Mouse (Mus musculus): ENCODE data around the gene Arl6. TPM values are rescaled to one million over a fixed set of nuclear protein-coding genes. Genes with fewer than 3 reads are reported as not detected.

Arl6 gene
- polyA plus RNA-seq, 1 experiment from 2014 or later, result 37.8 TPM

DNA sequence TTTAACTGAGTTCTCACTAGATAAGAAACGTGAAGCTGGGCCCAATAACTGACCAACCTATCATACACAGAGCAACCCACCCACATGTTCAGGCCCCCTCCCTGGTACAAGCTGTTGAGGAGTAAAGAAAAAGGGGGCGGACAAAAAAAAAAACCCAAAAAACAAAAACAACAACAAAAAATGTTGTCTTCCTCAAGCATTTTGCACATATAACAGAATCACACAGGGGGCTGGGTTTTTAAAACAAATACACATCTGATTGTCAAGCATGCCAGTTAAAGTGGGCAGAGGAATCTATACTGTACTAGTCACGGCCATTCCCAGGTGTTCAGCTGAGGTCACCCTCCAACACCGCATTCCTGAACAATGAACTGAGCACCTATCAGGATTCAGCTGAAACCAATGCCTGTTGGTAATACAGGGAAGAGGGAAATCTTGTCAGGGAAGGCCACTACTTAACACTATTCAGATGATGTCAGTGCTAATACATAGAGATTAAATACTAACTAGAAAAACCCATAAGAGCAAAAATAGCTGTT lies 53.4 kb downstream of the Arl6 start:
- Histone ChIP-seq H3K4me2 (replicated peaks) (no peak overlapping the region), H3K4me1 (peaks cover 13% of the 10 kb centered on the region), H3K36me3 (no peaks in the 10 kb centered on the region), H3K27me3 (no peaks in the 10 kb centered on the region), H3K9me3 (no peaks in the 10 kb centered on the region), H3K9ac (no peak overlapping the region), H3K27ac (no peak overlapping the region), H3K4me3 (no peak overlapping the region)
- WGBS, result 77% methylated on average over 4 of the region's 4 CpGs
- no peak for ATAC-seq (ENCODE audit: insufficient number of reproducible peaks, insufficient read depth, low FRiP score, low TSS enrichment)

DNA sequence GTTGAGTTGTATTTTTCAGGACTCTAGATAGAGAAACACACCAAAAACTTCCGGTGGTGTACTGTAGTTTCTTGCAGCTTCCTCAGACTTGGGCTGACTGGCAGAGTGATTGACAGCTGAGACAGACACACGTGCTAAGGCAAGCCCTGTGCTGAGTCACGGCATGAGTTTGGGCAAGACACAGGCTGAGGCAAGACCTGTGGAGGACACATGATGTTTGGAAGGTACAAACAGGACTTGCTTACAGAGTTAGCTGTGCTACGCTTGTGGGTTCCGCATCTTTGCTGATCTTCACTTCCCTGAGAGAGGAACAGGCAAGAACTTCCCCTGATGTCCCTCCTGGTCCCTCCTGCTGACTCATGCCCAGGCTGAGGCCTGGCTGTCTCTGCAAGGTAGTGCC lies 55.7 kb downstream of the Arl6 start:
- Histone ChIP-seq H3K4me2 (replicated peaks) (no peak overlapping the region), H3K4me3 (no peak overlapping the region), H3K36me3 (no peaks in the 10 kb centered on the region), H3K9ac (no peak overlapping the region), H3K4me1 (peaks cover 10% of the 10 kb centered on the region), H3K27me3 (no peaks in the 10 kb centered on the region), H3K27ac (no peak overlapping the region), H3K9me3 (no peaks in the 10 kb centered on the region)
- 80% methylated on average over 5 of the region's 5 CpGs for WGBS
- no peak for ATAC-seq (ENCODE audit: insufficient number of reproducible peaks, insufficient read depth, low FRiP score, low TSS enrichment)

DNA sequence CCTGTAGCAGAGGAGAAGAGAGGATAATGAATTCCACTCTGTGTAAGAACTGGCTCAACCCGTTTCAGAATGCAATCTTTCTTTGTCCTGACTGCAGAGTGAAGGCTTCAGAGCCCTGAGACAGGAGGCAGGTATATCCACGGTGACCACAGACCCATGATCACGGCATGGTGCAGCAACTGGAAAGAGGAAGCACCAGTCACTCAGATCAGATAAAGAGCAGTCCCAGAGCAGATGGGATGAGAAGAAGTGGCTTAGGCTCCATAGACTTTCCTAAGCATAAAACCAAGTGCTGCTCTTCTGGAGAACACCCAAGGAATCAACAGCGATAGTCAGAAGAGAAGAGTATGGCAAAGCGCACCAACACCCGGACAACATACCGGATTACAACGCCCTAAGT lies 60.0 kb downstream of the Arl6 start:
- WGBS, result 81% methylated on average over 8 of the region's 8 CpGs
- no peaks in the 10 kb centered on the region for H3K36me3 ChIP-seq

DNA sequence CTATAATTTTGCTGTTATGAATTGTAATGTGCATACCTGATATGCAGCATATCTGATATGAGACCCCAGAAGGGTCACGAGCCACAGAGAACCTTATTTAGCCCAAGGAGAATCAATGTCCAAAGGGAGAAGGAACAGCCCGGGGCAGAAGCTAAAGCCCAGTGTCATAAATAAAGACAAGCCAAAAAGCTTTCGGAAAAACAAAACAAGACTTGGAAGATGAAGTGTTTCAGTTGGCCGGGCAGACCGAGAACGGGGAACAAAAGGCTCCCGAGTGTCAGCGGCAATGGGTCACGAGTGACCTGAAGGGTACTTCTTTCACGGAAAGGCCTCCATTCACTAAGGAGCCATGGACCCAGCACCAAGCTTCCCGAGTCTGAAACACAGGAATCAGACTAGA lies 65.2 kb downstream of the Arl6 start:
- Histone ChIP-seq H3K9ac (no peak overlapping the region), H3K9me3 (no peaks in the 10 kb centered on the region), H3K4me1 (no peaks in the 10 kb centered on the region; the same call in 1 of the 2 replicates), H3K27ac (no peak overlapping the region), H3K4me3 (no peak overlapping the region), H3K4me2 (replicated peaks) (no peak overlapping the region), H3K27me3 (no peaks in the 10 kb centered on the region), H3K36me3 (no peaks in the 10 kb centered on the region)
- WGBS, result 83% methylated on average over 11 of the region's 11 CpGs
- no peak for ATAC-seq (ENCODE audit: insufficient number of reproducible peaks, insufficient read depth, low FRiP score, low TSS enrichment)

More for the DNA sequence above, 60.0 kb downstream of the Arl6 start:
- Histone ChIP-seq H3K27ac (no peak overlapping the region), H3K9ac (no peak overlapping the region), H3K4me1 (no peaks in the 10 kb centered on the region), H3K4me2 (replicated peaks) (no peak overlapping the region), H3K27me3 (no peaks in the 10 kb centered on the region), H3K9me3 (no peaks in the 10 kb centered on the region), H3K4me3 (no peak overlapping the region)
- ATAC-seq (ENCODE audit: insufficient number of reproducible peaks, insufficient read depth, low FRiP score, low TSS enrichment), result no peak

DNA sequence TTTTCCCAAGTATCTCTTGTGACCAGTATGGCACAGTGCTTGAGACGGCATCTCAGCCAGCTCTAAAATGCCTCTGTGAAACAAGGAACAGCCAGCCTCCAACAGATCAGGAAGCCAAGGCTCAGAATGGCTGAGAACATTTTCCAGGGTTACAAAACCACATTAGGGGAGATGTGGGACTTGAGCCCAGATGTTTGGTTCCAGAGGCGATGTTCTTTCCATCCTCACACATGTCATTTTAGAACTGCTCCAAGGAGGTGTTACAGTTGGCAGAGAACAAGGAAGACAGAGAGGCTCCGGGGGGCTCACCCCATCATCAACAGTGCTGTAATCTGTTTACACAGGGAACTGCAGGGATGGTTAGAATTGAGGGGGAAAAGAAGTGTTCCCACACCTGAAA lies 66.5 kb downstream of the Arl6 start:
- no peaks in the 10 kb centered on the region; the same call in 1 of the 2 replicates for H3K4me1 ChIP-seq
- H3K27ac ChIP-seq, result no peak overlapping the region
- no peak for ATAC-seq (ENCODE audit: insufficient number of reproducible peaks, insufficient read depth, low FRiP score, low TSS enrichment)
- no peaks in the 10 kb centered on the region for H3K9me3 ChIP-seq
- no peak overlapping the region for H3K4me2 ChIP-seq (replicated peaks)
- no peak overlapping the region for H3K9ac ChIP-seq
- H3K27me3 ChIP-seq, result no peaks in the 10 kb centered on the region
- H3K36me3 ChIP-seq, result no peaks in the 10 kb centered on the region
- no peak overlapping the region for H3K4me3 ChIP-seq
- WGBS, result 74% methylated on average over 3 of the region's 3 CpGs

DNA sequence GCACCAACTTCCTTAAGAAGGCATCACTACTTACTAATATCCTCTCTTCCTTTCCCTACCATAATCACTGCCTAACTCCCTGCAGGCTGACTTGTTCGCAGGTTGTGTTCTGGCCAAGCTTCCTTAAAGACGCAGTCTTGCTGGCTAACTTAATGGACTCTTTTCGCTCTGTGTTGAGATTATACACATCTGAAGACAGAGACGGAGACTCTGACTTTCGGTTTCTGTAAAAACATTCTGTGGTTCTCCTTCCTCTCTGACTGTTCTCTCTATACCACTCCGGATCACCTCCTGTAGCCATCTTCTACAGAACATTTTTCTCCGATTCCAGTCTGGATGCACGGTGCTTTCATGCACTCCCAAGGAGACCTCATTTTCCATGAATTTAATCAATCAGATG lies 68.4 kb downstream of the Arl6 start:
- H3K27ac ChIP-seq, result no peak overlapping the region
- ATAC-seq (ENCODE audit: insufficient number of reproducible peaks, insufficient read depth, low FRiP score, low TSS enrichment), result no peak
- 93% methylated on average over 8 of the region's 8 CpGs for WGBS
- no peak overlapping the region for H3K4me3 ChIP-seq
- no peaks in the 10 kb centered on the region for H3K27me3 ChIP-seq
- H3K4me1 ChIP-seq, result peaks cover 3% of the 10 kb centered on the region; the same call in 1 of the 2 replicates
- H3K36me3 ChIP-seq, result no peaks in the 10 kb centered on the region
- no peaks in the 10 kb centered on the region for H3K9me3 ChIP-seq
- no peak overlapping the region for H3K9ac ChIP-seq
- H3K4me2 ChIP-seq (replicated peaks), result no peak overlapping the region

DNA sequence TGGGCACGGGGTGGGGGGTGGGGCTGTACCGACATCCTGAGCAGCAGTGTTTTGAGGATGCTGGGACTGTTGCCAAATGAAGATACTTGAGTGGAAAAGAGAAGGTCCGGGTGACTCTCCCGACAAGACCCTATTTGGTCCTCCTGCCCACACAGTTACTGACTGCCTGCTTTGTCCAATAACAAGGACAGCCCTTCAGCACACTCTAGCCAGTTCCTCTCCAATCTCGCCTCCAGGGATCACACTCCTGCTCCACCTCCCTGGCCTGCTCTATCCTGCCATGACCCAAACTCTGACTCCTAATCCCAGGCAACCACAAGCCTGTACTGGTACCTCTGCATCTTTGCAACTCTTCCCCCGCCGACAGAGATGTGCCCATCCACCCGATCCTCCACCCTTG lies 69.4 kb downstream of the Arl6 start:
- no peak overlapping the region for H3K4me3 ChIP-seq
- H3K27ac ChIP-seq, result no peak overlapping the region
- H3K9ac ChIP-seq, result no peak overlapping the region
- no peaks in the 10 kb centered on the region for H3K9me3 ChIP-seq
- no peak for ATAC-seq (ENCODE audit: insufficient number of reproducible peaks, insufficient read depth, low FRiP score, low TSS enrichment)
- peaks cover 3% of the 10 kb centered on the region; the same call in 1 of the 2 replicates for H3K4me1 ChIP-seq
- H3K36me3 ChIP-seq, result no peaks in the 10 kb centered on the region
- WGBS, result 74% methylated on average over 8 of the region's 8 CpGs
- H3K27me3 ChIP-seq, result no peaks in the 10 kb centered on the region
- H3K4me2 ChIP-seq (replicated peaks), result no peak overlapping the region

DNA sequence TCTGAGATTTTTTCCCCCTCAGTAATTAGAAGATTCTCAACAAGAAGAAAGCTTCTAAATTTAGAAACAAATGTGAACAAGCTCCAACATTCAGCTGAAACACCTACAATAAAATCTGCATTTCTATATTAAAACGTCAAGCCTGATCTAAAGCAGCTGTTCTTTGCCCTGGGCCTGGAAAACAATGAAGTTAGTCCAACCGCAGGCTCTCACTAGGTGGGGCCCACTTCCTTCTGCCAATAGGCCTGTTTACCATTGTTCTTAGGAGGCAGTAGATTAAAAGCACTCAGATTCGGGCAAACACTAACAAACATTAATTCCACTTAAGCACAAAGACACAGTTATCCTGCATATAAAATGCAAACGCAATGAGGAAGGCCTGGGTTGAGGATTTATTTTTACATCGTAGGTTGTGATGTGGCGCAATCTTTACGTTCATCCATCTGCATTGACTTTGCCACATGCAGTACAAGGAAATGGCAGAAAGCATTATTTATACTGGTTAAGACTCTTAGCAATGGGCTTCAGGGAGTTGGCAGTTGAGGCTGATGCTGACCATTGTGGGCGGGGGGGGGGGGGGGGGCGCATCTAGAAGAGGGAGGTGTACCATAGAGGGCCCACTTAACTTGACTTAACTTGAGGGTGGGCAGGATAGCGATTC lies 71.3 kb downstream of the Arl6 start:
- WGBS, result 64% methylated on average over 9 of the region's 10 CpGs
- Histone ChIP-seq H3K4me1 (peaks cover 3% of the 10 kb centered on the region; the same call in 1 of the 2 replicates), H3K9ac (no peak overlapping the region), H3K27ac (no peak overlapping the region), H3K27me3 (no peaks in the 10 kb centered on the region), H3K4me2 (replicated peaks) (no peak overlapping the region), H3K9me3 (no peaks in the 10 kb centered on the region), H3K36me3 (no peaks in the 10 kb centered on the region), H3K4me3 (no peak overlapping the region)
- no peak for ATAC-seq (ENCODE audit: insufficient number of reproducible peaks, insufficient read depth, low FRiP score, low TSS enrichment)

DNA sequence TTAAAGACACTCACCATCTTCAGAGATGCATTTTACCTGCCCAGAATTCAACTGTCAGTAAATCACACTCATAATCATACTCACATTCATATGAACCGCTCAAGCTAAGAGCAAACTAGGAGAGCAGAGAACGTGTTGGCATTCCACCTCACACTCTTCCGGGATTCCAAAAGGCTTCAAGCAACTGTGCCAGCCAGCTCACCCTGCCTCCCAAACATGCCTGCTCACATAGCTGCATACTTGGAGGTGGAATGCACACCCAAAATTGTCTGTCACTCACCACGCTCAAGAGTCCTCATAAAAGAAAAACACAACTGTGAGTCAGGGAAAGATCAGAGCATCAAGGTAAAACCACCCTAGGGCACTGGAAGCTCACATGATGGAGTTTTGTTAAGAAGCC lies 72.8 kb downstream of the Arl6 start:
- no peak overlapping the region for H3K4me2 ChIP-seq (replicated peaks)
- H3K4me1 ChIP-seq, result peaks cover 3% of the 10 kb centered on the region; the same call in 1 of the 2 replicates
- no peaks in the 10 kb centered on the region for H3K27me3 ChIP-seq
- ATAC-seq (ENCODE audit: insufficient number of reproducible peaks, insufficient read depth, low FRiP score, low TSS enrichment), result no peak
- no peaks in the 10 kb centered on the region for H3K9me3 ChIP-seq
- WGBS, result 81% methylated on average over 4 of the region's 4 CpGs
- no peak overlapping the region for H3K27ac ChIP-seq
- no peak overlapping the region for H3K9ac ChIP-seq
- H3K36me3 ChIP-seq, result no peaks in the 10 kb centered on the region
- no peak overlapping the region for H3K4me3 ChIP-seq

DNA sequence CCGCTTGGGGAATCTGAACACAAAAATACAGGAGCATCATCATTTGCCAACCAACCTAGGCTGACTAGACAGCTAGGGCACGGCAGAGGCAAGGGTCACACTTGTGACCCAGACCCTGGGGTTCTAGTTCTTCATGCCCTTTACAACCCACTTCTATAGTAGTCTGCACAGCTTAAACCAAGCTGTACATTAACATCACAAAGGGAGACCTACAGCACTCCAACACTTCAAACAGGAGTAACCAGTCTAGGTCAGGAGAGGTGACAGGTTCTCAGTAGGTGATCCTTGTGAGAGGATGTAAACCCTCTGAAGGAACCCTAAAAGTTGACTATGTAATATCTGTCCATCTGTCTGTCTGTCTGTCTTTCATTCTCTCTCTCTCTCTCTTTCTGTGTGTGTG lies 73.6 kb downstream of the Arl6 start:
- Histone ChIP-seq H3K4me1 (peaks cover 3% of the 10 kb centered on the region; the same call in 1 of the 2 replicates), H3K4me3 (no peak overlapping the region), H3K9ac (no peak overlapping the region), H3K9me3 (no peaks in the 10 kb centered on the region), H3K27me3 (no peaks in the 10 kb centered on the region), H3K27ac (no peak overlapping the region), H3K36me3 (no peaks in the 10 kb centered on the region), H3K4me2 (replicated peaks) (no peak overlapping the region)
- ATAC-seq (ENCODE audit: insufficient number of reproducible peaks, insufficient read depth, low FRiP score, low TSS enrichment), result no peak
- WGBS, result 81% methylated on average over 2 of the region's 2 CpGs

DNA sequence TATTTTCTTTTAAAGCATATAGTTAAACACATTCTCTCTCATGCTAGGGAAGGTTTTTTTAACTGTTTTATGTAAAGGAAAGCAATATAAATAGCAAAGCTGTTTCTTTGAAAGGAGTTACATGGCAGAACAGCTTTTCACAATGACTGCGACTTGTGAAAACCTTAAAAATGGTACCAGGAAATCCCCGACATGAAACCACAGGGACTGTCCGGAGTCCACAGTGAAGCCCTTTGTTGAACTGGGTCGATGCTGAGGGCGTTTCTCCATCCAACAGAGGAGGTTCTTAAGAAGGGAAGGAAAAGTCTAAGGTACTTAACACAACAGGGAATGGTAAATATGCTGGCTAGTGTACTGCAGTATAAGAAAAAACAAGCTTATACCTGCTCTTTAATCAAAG lies 75.2 kb downstream of the Arl6 start:
- Histone ChIP-seq H3K4me1 (0 out of 2 replicates have a peak, but pooled peaks cover 3% of the 10 kb centered on the region), H3K4me2 (replicated peaks) (no peak overlapping the region), H3K4me3 (no peak overlapping the region), H3K9me3 (no peaks in the 10 kb centered on the region), H3K27ac (no peak overlapping the region), H3K9ac (no peak overlapping the region), H3K36me3 (no peaks in the 10 kb centered on the region), H3K27me3 (no peaks in the 10 kb centered on the region)
- 53% methylated on average over 5 of the region's 5 CpGs for WGBS
- no peak for ATAC-seq (ENCODE audit: insufficient number of reproducible peaks, insufficient read depth, low FRiP score, low TSS enrichment)

All from embryonic facial prominence, embryonic 12.5 days (tissue).